In the genomic region with DNA sequence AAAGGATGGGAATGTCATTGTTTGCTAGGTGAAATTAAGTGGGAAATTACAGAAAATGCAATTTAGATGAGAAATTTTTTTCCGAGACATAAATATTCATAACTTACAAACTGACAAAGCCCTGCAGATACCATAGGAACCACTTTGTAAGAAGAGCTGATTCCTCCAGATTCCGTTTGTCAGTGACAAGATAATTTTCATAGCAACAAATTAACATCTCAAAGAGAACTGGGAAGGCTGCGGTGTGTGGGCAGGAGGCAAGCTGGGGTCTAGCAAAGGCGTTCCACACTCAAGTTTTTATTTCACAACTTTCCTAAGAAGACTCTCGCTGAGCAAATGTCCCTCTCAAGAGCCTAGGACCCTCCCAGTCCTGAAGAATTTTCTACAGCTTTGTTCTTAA, we compare ENCODE assay signal across 32 mouse cellular contexts.
A peak's percentile ranks its signal among the peaks of the same experiment; 100 is the strongest.
DNase-seq lines count a peak whose midpoint lies in the region; ATAC-seq lines count a peak whose summit lies in the region.
"Had no signal": no experiment of that assay in that cellular context is flagged by ENCODE, and none has a peak within 500 bp of the region (broad histone marks: within the 10 kb centered on the region; RNA-seq: fewer than 3 reads in every experiment).

No protein-coding gene starts in this region.

- peaks cover 8% of the 10 kb centered on the region; the same call in 1 of the 2 replicates for H3K4me1 ChIP-seq in forebrain, embryonic 13.5 days
- peaks cover 8% of the 10 kb centered on the region for H3K4me1 ChIP-seq in forebrain, embryonic 10.5 days
- H3K4me1 ChIP-seq in intestine, embryonic 15.5 days (replicated peaks), result no peaks in the 10 kb centered on the region
- H3K4me1 ChIP-seq: embryonic facial prominence, embryonic 13.5 days had no signal

- ATAC-seq in forebrain, embryonic 13.5 days, result peak; percentile 63; the same call in 1 of the 2 replicates
- no peak for ATAC-seq in intestine, embryonic 15.5 days
- ATAC-seq: activated CD4-positive, CD25-positive, alpha-beta regulatory T cell, adult 4 months; hindbrain, postnatal 0 days; intestine, embryonic 16.5 days had no signal

- no peak overlapping the region for H3K4me3 ChIP-seq in forebrain, embryonic 13.5 days
- H3K4me3 ChIP-seq in forebrain, embryonic 10.5 days, result no peak overlapping the region
- no peak overlapping the region for H3K4me3 ChIP-seq in intestine, embryonic 15.5 days (replicated peaks)
- H3K4me3 ChIP-seq: embryonic facial prominence, embryonic 13.5 days; gastrocnemius, adult 2 months; hindbrain, embryonic 12.5 days; neural tube, embryonic 15.5 days had no signal

- no peak for DNase-seq in forebrain, embryonic 10.5 days (ENCODE audit: extremely low spot score, low spot score)
- DNase-seq in layer of hippocampus, adult 18-20 months (ENCODE audit: low spot score in 2 of 2), result peak; percentile 37 to 64
- no peak for DNase-seq in layer of hippocampus, adult 8-10 months (ENCODE audit: low spot score in 2 of 2)
- peak; percentile 56 for DNase-seq in right cerebral cortex, adult 18-20 months
- DNase-seq in right cerebral cortex, postnatal 25 days, result no peak
- DNase-seq in frontal cortex, postnatal 36 days (ENCODE audit: low spot score in 2 of 2), result peak; percentile 37 to 40
- DNase-seq: adrenal gland, adult 8-10 months; cerebellum, adult 11-12 months; cerebellum, postnatal 10 days; gastrocnemius, adult 2 months; gastrocnemius, postnatal 36 days; heart, adult 18-20 months; heart, postnatal 36 days; kidney, adult 8-10 months; kidney, postnatal 10 days; liver; lung, adult 2 months; lung, postnatal 10 days; midbrain, embryonic 14.5 days; spleen, adult 18-20 months; thymus, postnatal 14 days had no signal

- no peaks in the 10 kb centered on the region for H3K27me3 ChIP-seq in forebrain, embryonic 13.5 days
- no peaks in the 10 kb centered on the region for H3K27me3 ChIP-seq in forebrain, embryonic 10.5 days (ENCODE audit: poor library complexity, severe bottlenecking)
- H3K27me3 ChIP-seq in intestine, embryonic 15.5 days (replicated peaks), result no peaks in the 10 kb centered on the region
- H3K27me3 ChIP-seq: embryonic facial prominence, embryonic 13.5 days; hindbrain, embryonic 12.5 days; neural tube, embryonic 15.5 days had no signal

- H3K9me3 ChIP-seq in forebrain, embryonic 13.5 days (replicated peaks), result no peaks in the 10 kb centered on the region
- H3K9me3 ChIP-seq in forebrain, embryonic 10.5 days, result no peaks in the 10 kb centered on the region
- no peaks in the 10 kb centered on the region for H3K9me3 ChIP-seq in intestine, embryonic 15.5 days
- H3K9me3 ChIP-seq: embryonic facial prominence, embryonic 13.5 days; hindbrain, embryonic 12.5 days; neural tube, embryonic 15.5 days had no signal

- H3K4me2 ChIP-seq in forebrain, embryonic 13.5 days, result no peak overlapping the region
- H3K4me2 ChIP-seq in intestine, embryonic 15.5 days (replicated peaks), result no peak overlapping the region
- H3K4me2 ChIP-seq: embryonic facial prominence, embryonic 13.5 days; heart, embryonic 11.5 days; hindbrain, embryonic 12.5 days; neural tube, embryonic 15.5 days had no signal

- no peaks in the 10 kb centered on the region for H3K36me3 ChIP-seq in forebrain, embryonic 13.5 days (ENCODE audit: poor library complexity, severe bottlenecking)
- no peaks in the 10 kb centered on the region for H3K36me3 ChIP-seq in forebrain, embryonic 10.5 days (replicated peaks)
- no peaks in the 10 kb centered on the region for H3K36me3 ChIP-seq in intestine, embryonic 15.5 days
- H3K36me3 ChIP-seq: embryonic facial prominence, embryonic 13.5 days; hindbrain, embryonic 12.5 days; neural tube, embryonic 15.5 days had no signal

- no peak overlapping the region; the same call in 1 of the 2 replicates for H3K27ac ChIP-seq in forebrain, embryonic 13.5 days
- no peak overlapping the region for H3K27ac ChIP-seq in forebrain, embryonic 10.5 days
- H3K27ac ChIP-seq in intestine, embryonic 15.5 days, result no peak overlapping the region
- H3K27ac ChIP-seq: embryonic facial prominence, embryonic 13.5 days; gastrocnemius, adult 2 months; hindbrain, embryonic 12.5 days; hindbrain, postnatal 0 days; liver, embryonic 14.5 days; macrophage; neural tube, embryonic 15.5 days had no signal

- WGBS in forebrain, embryonic 13.5 days, result 67% methylated on average over 5 of the region's 5 CpGs
- WGBS in forebrain, embryonic 10.5 days, result 83% methylated on average over 5 of the region's 5 CpGs
- WGBS in intestine, embryonic 15.5 days, result 76% methylated on average over 5 of the region's 5 CpGs

- H3K9ac ChIP-seq in forebrain, embryonic 13.5 days, result no peak overlapping the region
- no peak overlapping the region for H3K9ac ChIP-seq in intestine, embryonic 15.5 days
- H3K9ac ChIP-seq: embryonic facial prominence, embryonic 13.5 days; hindbrain, embryonic 12.5 days; liver, embryonic 14.5 days; neural tube, embryonic 15.5 days had no signal

Comparison
In these comparisons a context has a peak if more than half of its experiments do, and no peak if none do; other contexts are left out.
1. DNase-seq: peak in layer of hippocampus, adult 18-20 months (2 of 2), right cerebral cortex, adult 18-20 months (single experiment) and frontal cortex, postnatal 36 days (2 of 2); none in forebrain, embryonic 10.5 days (single experiment), layer of hippocampus, adult 8-10 months (0 of 2) and right cerebral cortex, postnatal 25 days (single experiment).